Mouse (Mus musculus) limb, embryonic 15.5 days (tissue): ENCODE measurements at regions not wholly inside any gene's neighbourhood (a gene's known extent, or its start where the extent isn't known, plus 50 kb on each side); places are given as distances from the start of the nearest gene placed in this dataset.

Experiments
- ATAC-seq: fragments of 200-750 bp; cut with Nextera tagmentation; 2 replicates; pipeline ENCODE4 v1.8.0; 2017; ENCODE audit warnings: low read depth, moderate TSS enrichment; ENCODE audit not compliant: insufficient number of reproducible peaks, low FRiP score, low TSS enrichment
- H3K27ac ChIP-seq: fragments of 300-500 bp; sonication (generic); 2 replicates; pipeline ENCODE4 v1.5.1; 2015; ENCODE audit warnings: moderate library complexity, mild to moderate bottlenecking, inconsistent platforms
- H3K27me3 ChIP-seq: fragments of 300-500 bp; sonication (generic); 2 replicates; pipeline ENCODE4 v1.6.1; 2015; ENCODE audit warnings: inconsistent platforms
- H3K36me3 ChIP-seq: fragments of 300-500 bp; sonication (generic); 2 replicates; pipeline ENCODE4 v1.6.1; 2015; ENCODE audit warnings: inconsistent platforms
- H3K4me1 ChIP-seq: fragments of 300-500 bp; sonication (generic); 2 replicates; pipeline ENCODE4 v1.6.1; 2015; ENCODE audit warnings: inconsistent platforms
- H3K4me2 ChIP-seq: fragments of 300-500 bp; sonication (generic); 2 replicates; pipeline ENCODE4 v1.6.1; 2015; ENCODE audit warnings: mild to moderate bottlenecking, inconsistent platforms
- H3K4me3 ChIP-seq: fragments of 300-500 bp; sonication (generic); 2 replicates; pipeline ENCODE4 v1.5.1; 2015; ENCODE audit warnings: mild to moderate bottlenecking, inconsistent platforms
- H3K9ac ChIP-seq: fragments of 300-500 bp; sonication (generic); 2 replicates; pipeline ENCODE4 v1.6.1; 2015; ENCODE audit warnings: inconsistent platforms
- H3K9me3 ChIP-seq: fragments of 300-500 bp; sonication (generic); 2 replicates; pipeline ENCODE4 v1.6.1; 2016; ENCODE audit warnings: inconsistent platforms
- WGBS: fragments of 180-500 bp; shearing (Covaris S2); methylation state at CpG from one replicate; pipeline ENCODE4 v1.1.7; 2015; 5-methylcytosine and 5-hydroxymethylcytosine counted together

GRCm38 (mm10) chr1:177382596-177383190 lies 59.5 kb upstream of the Zbtb18 start:
- WGBS = 10% methylated on average over 16 of the region's 16 CpGs
- Histone ChIP-seq H3K4me1 (0 out of 2 replicates have a peak, but pooled peaks cover 2% of the 10 kb centered on the region), H3K4me3 (no peak overlapping the region), H3K27ac (no peak overlapping the region), H3K27me3 (no peaks in the 10 kb centered on the region), H3K9ac (no peak overlapping the region), H3K9me3 (no peaks in the 10 kb centered on the region), H3K4me2 (no peak overlapping the region), H3K36me3 (no peaks in the 10 kb centered on the region)
- no peak for ATAC-seq

DNA sequence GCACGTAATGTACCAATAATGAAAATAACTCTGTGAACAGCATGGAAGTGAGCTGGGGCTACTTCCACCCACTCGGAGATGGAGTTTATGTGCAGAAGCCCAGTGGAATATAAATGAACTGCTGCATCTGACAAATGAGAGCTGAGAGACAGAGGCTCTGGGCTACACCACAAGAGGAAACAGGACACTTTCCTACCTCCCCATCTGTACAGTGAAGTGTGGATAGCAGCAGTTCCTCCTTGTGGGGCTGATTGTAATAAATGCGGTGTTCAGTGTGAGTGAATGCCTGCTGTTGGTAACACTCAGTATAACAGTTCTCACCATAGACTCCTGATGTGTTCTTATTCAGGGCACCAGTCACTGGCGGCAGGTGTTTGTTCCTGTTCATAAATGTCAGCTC lies 60.0 kb upstream of the Zbtb18 start:
- Histone ChIP-seq H3K4me3 (no peak overlapping the region), H3K36me3 (no peaks in the 10 kb centered on the region), H3K4me2 (no peak overlapping the region), H3K9ac (no peak overlapping the region), H3K9me3 (no peaks in the 10 kb centered on the region), H3K27me3 (no peaks in the 10 kb centered on the region), H3K4me1 (0 out of 2 replicates have a peak, but pooled peaks cover 2% of the 10 kb centered on the region), H3K27ac (no peak overlapping the region)
- no peak for ATAC-seq
- WGBS = 85% methylated on average over 4 of the region's 4 CpGs

GRCm38 (mm10) chr1:177378112-177378511 lies 64.0 kb upstream of the Zbtb18 start:
- H3K36me3 ChIP-seq = no peaks in the 10 kb centered on the region
- no peak overlapping the region for H3K4me3 ChIP-seq
- H3K27me3 ChIP-seq = no peaks in the 10 kb centered on the region
- WGBS = 87% methylated on average over 3 of the region's 3 CpGs
- H3K9ac ChIP-seq = no peak overlapping the region
- no peaks in the 10 kb centered on the region for H3K9me3 ChIP-seq
- H3K4me1 ChIP-seq = 0 out of 2 replicates have a peak, but pooled peaks cover 2% of the 10 kb centered on the region
- H3K4me2 ChIP-seq = no peak overlapping the region
- no peak for ATAC-seq
- H3K27ac ChIP-seq = no peak overlapping the region

GRCm38 (mm10) chr1:177373226-177373825 lies 68.8 kb upstream of the Zbtb18 start:
- Histone ChIP-seq H3K4me3 (no peak overlapping the region), H3K9ac (no peak overlapping the region), H3K27me3 (no peaks in the 10 kb centered on the region), H3K9me3 (no peaks in the 10 kb centered on the region), H3K4me1 (no peaks in the 10 kb centered on the region), H3K36me3 (no peaks in the 10 kb centered on the region), H3K27ac (no peak overlapping the region), H3K4me2 (no peak overlapping the region)
- WGBS = 9% methylated on average over 5 of the region's 5 CpGs
- no peak for ATAC-seq

DNA sequence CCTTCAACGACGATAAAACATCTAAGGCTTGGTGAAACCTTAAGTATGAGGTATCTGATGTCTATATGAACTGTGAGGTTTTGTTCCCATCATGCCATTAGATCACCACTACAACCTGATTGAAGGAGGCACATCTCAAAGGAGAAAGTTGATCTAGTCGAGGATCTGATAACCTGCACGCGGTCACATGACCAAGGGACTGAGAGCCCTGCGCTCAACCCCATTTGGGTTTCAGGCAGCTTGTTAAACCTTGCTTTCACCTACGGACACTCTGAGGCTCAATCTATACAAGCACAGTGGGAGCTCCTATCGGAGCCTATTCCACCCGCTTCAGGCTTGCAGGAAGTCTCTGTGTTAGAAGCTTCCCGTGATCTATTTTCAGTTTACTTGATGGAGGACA lies 70.1 kb upstream of the Zbtb18 start:
- Histone ChIP-seq H3K27me3 (no peaks in the 10 kb centered on the region), H3K4me1 (no peaks in the 10 kb centered on the region), H3K4me2 (no peak overlapping the region), H3K9ac (no peak overlapping the region), H3K36me3 (no peaks in the 10 kb centered on the region), H3K4me3 (no peak overlapping the region), H3K9me3 (no peaks in the 10 kb centered on the region), H3K27ac (no peak overlapping the region)
- ATAC-seq = no peak
- WGBS = 66% methylated on average over 10 of the region's 10 CpGs

GRCm38 (mm10) chr1:177367864-177368610 lies 74.1 kb upstream of the Zbtb18 start:
- Histone ChIP-seq H3K36me3 (no peaks in the 10 kb centered on the region), H3K27ac (no peak overlapping the region), H3K4me1 (no peaks in the 10 kb centered on the region), H3K9ac (no peak overlapping the region), H3K4me3 (no peak overlapping the region), H3K27me3 (no peaks in the 10 kb centered on the region), H3K9me3 (no peaks in the 10 kb centered on the region), H3K4me2 (no peak overlapping the region)
- WGBS = 80% methylated on average over 9 of the region's 9 CpGs
- ATAC-seq = no peak

DNA sequence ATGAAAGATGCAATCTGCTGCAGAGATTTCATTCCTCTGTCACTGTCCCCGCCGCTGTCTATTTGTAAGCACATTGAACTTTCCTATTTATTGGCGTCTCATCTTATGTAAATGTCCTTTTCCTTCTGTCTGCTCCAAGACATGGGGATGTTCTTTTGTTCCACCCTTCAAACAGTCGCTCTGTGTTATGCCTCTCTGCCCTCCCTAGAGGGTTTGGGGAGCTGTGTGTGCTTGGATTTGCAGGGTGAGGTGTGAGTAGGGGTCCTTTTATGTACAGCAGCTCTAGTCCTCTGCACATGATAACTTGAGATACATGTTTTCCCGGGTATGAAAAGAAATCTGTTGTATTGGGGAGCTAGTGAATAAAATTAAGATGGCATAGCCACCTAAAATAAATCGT lies 75.2 kb upstream of the Zbtb18 start:
- Histone ChIP-seq H3K9me3 (no peaks in the 10 kb centered on the region), H3K27me3 (no peaks in the 10 kb centered on the region), H3K27ac (no peak overlapping the region), H3K36me3 (no peaks in the 10 kb centered on the region), H3K4me1 (no peaks in the 10 kb centered on the region), H3K4me2 (no peak overlapping the region), H3K4me3 (no peak overlapping the region), H3K9ac (no peak overlapping the region)
- no peak for ATAC-seq
- WGBS = 77% methylated on average over 6 of the region's 6 CpGs

DNA sequence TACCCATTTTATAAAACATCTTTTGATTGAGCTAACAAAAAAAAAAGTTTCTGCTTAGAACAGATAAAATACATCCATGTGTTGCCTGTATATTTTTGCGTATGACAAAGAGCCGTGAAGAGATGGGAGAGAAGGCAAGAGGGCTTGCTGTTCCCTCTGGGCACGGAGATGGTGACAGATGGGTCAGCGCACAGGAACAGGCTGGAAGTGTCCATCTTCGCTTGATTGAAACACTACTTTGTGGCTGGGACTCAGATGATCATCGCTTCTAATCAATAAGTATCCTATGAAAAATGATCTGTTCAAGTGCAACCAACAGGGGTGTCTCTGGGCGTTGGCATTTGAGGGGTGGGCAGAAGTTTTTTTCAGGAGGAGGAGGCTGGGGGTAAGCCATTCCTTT lies 75.7 kb upstream of the Zbtb18 start:
- Histone ChIP-seq H3K9me3 (no peaks in the 10 kb centered on the region), H3K4me3 (no peak overlapping the region), H3K27me3 (no peaks in the 10 kb centered on the region), H3K4me2 (no peak overlapping the region), H3K9ac (no peak overlapping the region), H3K27ac (no peak overlapping the region), H3K4me1 (no peaks in the 10 kb centered on the region), H3K36me3 (no peaks in the 10 kb centered on the region)
- WGBS = 69% methylated on average over 7 of the region's 7 CpGs
- ATAC-seq = no peak

- H3K4me1 ChIP-seq = no peaks in the 10 kb centered on the region
- ATAC-seq = no peak
- no peak overlapping the region for H3K27ac ChIP-seq
- WGBS = 68% methylated on average over 7 of the region's 7 CpGs
- H3K4me2 ChIP-seq = no peak overlapping the region
- no peaks in the 10 kb centered on the region for H3K9me3 ChIP-seq
- H3K4me3 ChIP-seq = no peak overlapping the region
- H3K9ac ChIP-seq = no peak overlapping the region
- H3K27me3 ChIP-seq = no peaks in the 10 kb centered on the region
- H3K36me3 ChIP-seq = no peaks in the 10 kb centered on the region
Measured at GRCm38 (mm10) chr1:177364355-177364754, 77.8 kb upstream of the Zbtb18 start.

GRCm38 (mm10) chr1:177362398-177362797 lies 79.8 kb upstream of the Zbtb18 start:
- H3K4me3 ChIP-seq = no peak overlapping the region
- no peak for ATAC-seq
- H3K4me2 ChIP-seq = no peak overlapping the region
- no peak overlapping the region for H3K27ac ChIP-seq
- H3K9ac ChIP-seq = no peak overlapping the region
- WGBS = 86% methylated on average over 8 of the region's 8 CpGs
- no peaks in the 10 kb centered on the region for H3K4me1 ChIP-seq
- no peaks in the 10 kb centered on the region for H3K36me3 ChIP-seq
- no peaks in the 10 kb centered on the region for H3K9me3 ChIP-seq
- no peaks in the 10 kb centered on the region for H3K27me3 ChIP-seq

- H3K4me2 ChIP-seq = no peak overlapping the region
- 87% methylated on average over 17 of the region's 17 CpGs for WGBS
Measured at GRCm38 (mm10) chr1:177348400-177349092, 90.5 kb upstream of the Akt3 start.

DNA sequence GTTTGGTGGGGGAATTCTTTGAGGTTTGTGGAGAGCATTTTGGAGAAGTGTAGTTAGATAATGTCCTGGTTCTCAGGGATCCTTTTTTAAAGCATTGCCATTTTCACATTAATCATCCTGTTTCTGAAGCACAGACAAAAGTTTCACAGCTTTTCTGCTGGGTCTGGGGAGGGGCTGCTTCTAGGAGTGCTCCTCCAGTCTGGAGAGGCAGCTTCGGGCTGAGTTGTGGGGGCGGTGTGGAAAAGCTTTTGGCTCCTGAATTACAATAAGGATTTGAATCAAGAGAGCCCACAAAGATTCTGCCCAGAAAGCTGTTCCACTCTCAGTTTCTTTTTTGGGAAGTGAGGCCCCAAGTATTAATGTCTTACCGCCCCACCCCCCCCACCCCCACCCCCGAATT lies 89.2 kb upstream of the Akt3 start:
- no peaks in the 10 kb centered on the region for H3K9me3 ChIP-seq
- no peak overlapping the region for H3K4me3 ChIP-seq
- no peak for ATAC-seq
- H3K36me3 ChIP-seq = no peaks in the 10 kb centered on the region
- H3K4me1 ChIP-seq = peaks cover 17% of the 10 kb centered on the region; the same call in 1 of the 2 replicates
- WGBS = 40% methylated on average over 4 of the region's 4 CpGs
- no peak overlapping the region for H3K9ac ChIP-seq
- H3K4me2 ChIP-seq = no peak overlapping the region
- no peaks in the 10 kb centered on the region for H3K27me3 ChIP-seq
- H3K27ac ChIP-seq = no peak overlapping the region

More at GRCm38 (mm10) chr1:177348400-177349092, 90.5 kb upstream of the Akt3 start:
- ATAC-seq = no peak
- H3K4me1 ChIP-seq = peaks cover 13% of the 10 kb centered on the region; the same call in 1 of the 2 replicates
- H3K4me3 ChIP-seq = no peak overlapping the region
- H3K27ac ChIP-seq = no peak overlapping the region
- no peak overlapping the region for H3K9ac ChIP-seq
- H3K36me3 ChIP-seq = no peaks in the 10 kb centered on the region
- no peaks in the 10 kb centered on the region for H3K9me3 ChIP-seq
- H3K27me3 ChIP-seq = no peaks in the 10 kb centered on the region
